Comparison of ENCODE assay signal across 8 mouse cellular contexts in the genomic region with DNA sequence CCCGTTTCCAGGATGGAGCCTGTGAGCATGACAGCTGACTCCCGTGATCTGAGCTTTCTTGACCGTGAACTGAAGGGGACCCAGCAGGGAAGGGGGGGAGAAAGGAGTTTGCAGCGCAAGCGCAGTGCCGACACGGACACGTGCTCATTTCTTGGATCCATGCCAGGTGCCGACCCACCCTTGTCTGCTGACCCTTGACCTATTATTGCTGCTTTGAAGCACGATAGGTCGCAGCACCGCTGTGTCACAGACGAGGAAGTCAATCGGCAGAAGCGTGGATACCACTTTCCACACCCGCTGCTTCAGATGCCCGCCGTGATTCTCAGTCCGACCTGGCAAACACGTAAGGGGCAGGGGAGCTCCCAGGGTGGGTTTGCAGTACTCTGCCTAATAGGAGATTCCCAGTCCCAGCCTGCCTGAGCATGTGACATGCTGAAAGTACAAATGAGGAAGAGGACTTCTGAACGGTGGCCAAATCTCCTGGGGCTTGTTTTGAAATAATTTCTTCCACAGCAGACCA. TPM values are rescaled to one million over a fixed set of nuclear protein-coding genes. Genes with fewer than 3 reads are reported as not detected.
DNase-seq lines count a peak whose midpoint lies in the region; ATAC-seq and TF ChIP-seq lines count a peak whose summit lies in the region.

No protein-coding gene starts in this region.

- H3K9ac ChIP-seq in heart, postnatal 0 days (replicated peaks; ENCODE audit: low read depth, low read length) = no peak overlapping the region
- H3K9ac ChIP-seq in liver, postnatal 0 days (replicated peaks) = no peak overlapping the region

- no peak for TF ChIP-seq EP300 in heart, postnatal 0 days (IDR thresholded peaks at IDR 0.05; ENCODE audit: low read depth)
- TF ChIP-seq EP300 in liver, postnatal 0 days (IDR thresholded peaks at IDR 0.05; ENCODE audit: low read depth) = no peak

- no peak overlapping the region for H3K27ac ChIP-seq in heart, postnatal 0 days (ENCODE audit: low read depth)
- peak overlapping the region; percentile 9; the same call in 1 of the 2 replicates for H3K27ac ChIP-seq in liver, postnatal 0 days (ENCODE audit: low read depth)

- DNase-seq in gastrocnemius, adult 18-20 months (ENCODE audit: low spot score) = peak; percentile 22
- no peak for DNase-seq in gastrocnemius, adult 8-10 months (ENCODE audit: low spot score in 2 of 2)
- peak; percentile 63 for DNase-seq in testis, postnatal 10 days (ENCODE audit: low spot score)
- DNase-seq in testis, postnatal 14 days (ENCODE audit: low spot score) = no peak
- DNase-seq in heart, postnatal 0 days (ENCODE audit: low spot score) = no peak
- no peak for DNase-seq in liver, postnatal 0 days
- DNase-seq in skeletal muscle tissue, adult 2 months (ENCODE audit: low read depth, low spot score) = peak; percentile 48
- DNase-seq in c-Kit-positive CD71-positive TER-119-positive erythroid progenitor cells, embryonic 14.5 days (ENCODE audit: low spot score) = no peak

- no peaks in the 10 kb centered on the region; the same call in 1 of the 2 replicates for H3K9me3 ChIP-seq in heart, postnatal 0 days (replicated peaks; ENCODE audit: control insufficient read depth, low read length)
- H3K9me3 ChIP-seq in liver, postnatal 0 days (ENCODE audit: low read length) = no peaks in the 10 kb centered on the region

- no peak for TF ChIP-seq CTCF in heart, postnatal 0 days (IDR thresholded peaks at IDR 0.05; ENCODE audit: low read depth)
- no peak for TF ChIP-seq CTCF in liver, postnatal 0 days (IDR thresholded peaks at IDR 0.05; ENCODE audit: low read depth)

- no peaks in the 10 kb centered on the region for H3K36me3 ChIP-seq in heart, postnatal 0 days (replicated peaks; ENCODE audit: control insufficient read depth, insufficient read depth, low read length)
- no peaks in the 10 kb centered on the region for H3K36me3 ChIP-seq in liver, postnatal 0 days (replicated peaks; ENCODE audit: insufficient read depth, low read length)

- H3K4me1 ChIP-seq in heart, postnatal 0 days (ENCODE audit: control insufficient read depth, insufficient read depth) = no peaks in the 10 kb centered on the region
- H3K4me1 ChIP-seq in liver, postnatal 0 days (ENCODE audit: insufficient read depth) = no peaks in the 10 kb centered on the region

- 54% methylated on average over 21 of the region's 21 CpGs for WGBS in heart, postnatal 0 days
- 58% methylated on average over 21 of the region's 21 CpGs for WGBS in liver, postnatal 0 days (ENCODE audit: insufficient replicate concordance)

- H3K4me2 ChIP-seq in heart, postnatal 0 days (ENCODE audit: low read depth, low read length) = no peak overlapping the region
- H3K4me2 ChIP-seq in liver, postnatal 0 days (ENCODE audit: low read depth, low read length) = no peak overlapping the region

- H3K4me3 ChIP-seq in heart, postnatal 0 days (ENCODE audit: low read depth, low read length) = no peak overlapping the region
- H3K4me3 ChIP-seq in liver, postnatal 0 days (ENCODE audit: low read depth, low read length) = no peak overlapping the region

- peak; percentile 30; the same call in 1 of the 2 replicates for ATAC-seq in heart, postnatal 0 days (ENCODE audit: insufficient read depth, low read depth)
- no peak for ATAC-seq in liver, postnatal 0 days

- H3K27me3 ChIP-seq in heart, postnatal 0 days (ENCODE audit: control insufficient read depth, insufficient read depth, low read length) = no peaks in the 10 kb centered on the region
- H3K27me3 ChIP-seq in liver, postnatal 0 days (ENCODE audit: insufficient read depth, low read length) = no peaks in the 10 kb centered on the region

RNA-seq across cellular contexts. Expression of gene Otulinl, which starts 15.9 kb away (rescaled TPM):
- total RNA-seq in gastrocnemius, adult 18-20 months (2021) = under 1 TPM; 0.91 to 0.93 TPM
- under 1 TPM; 0.22 to 0.59 (median 0.36) TPM for total RNA-seq in gastrocnemius, adult 8-10 months (2022)
- total RNA-seq in heart, postnatal 0 days (2014; rRNA removed; ENCODE audit: low replicate concordance) = 0.39 and 15.3 TPM in 2 replicates
- 2.3 and 3.2 TPM in 2 replicates for polyA plus RNA-seq in heart, postnatal 0 days (2015; fragmentation: Nextera tagmentation; extraction: Ambion mirVana)
- 12.3 and 13.7 TPM in 2 replicates for polyA plus RNA-seq in liver, postnatal 0 days (2015; fragmentation: Nextera tagmentation; extraction: Ambion mirVana)

RNA-seq across cellular contexts. Expression of gene Otulin, which starts 35.0 kb away (rescaled TPM):
- 10 to 100 TPM; 17.8 to 28.3 TPM for total RNA-seq in gastrocnemius, adult 18-20 months (2021)
- total RNA-seq in gastrocnemius, adult 8-10 months (2022) = 10 to 100 TPM; 17.6 to 22.3 (median 20.1) TPM
- total RNA-seq in heart, postnatal 0 days (2014; rRNA removed; ENCODE audit: low replicate concordance) = 32.3 and 36.1 TPM in 2 replicates
- 24.3 and 26.3 TPM in 2 replicates for polyA plus RNA-seq in heart, postnatal 0 days (2015; fragmentation: Nextera tagmentation; extraction: Ambion mirVana)
- 20.8 and 23.5 TPM in 2 replicates for polyA plus RNA-seq in liver, postnatal 0 days (2015; fragmentation: Nextera tagmentation; extraction: Ambion mirVana)

Comparison
In these comparisons a context has a peak if more than half of its experiments do, and no peak if none do; other contexts are left out.
1. DNase-seq: peak in gastrocnemius, adult 18-20 months (single experiment), testis, postnatal 10 days (single experiment) and skeletal muscle tissue, adult 2 months (single experiment); none in gastrocnemius, adult 8-10 months (0 of 2), testis, postnatal 14 days (single experiment), heart, postnatal 0 days (single experiment), liver, postnatal 0 days (single experiment) and c-Kit-positive CD71-positive TER-119-positive erythroid progenitor cells, embryonic 14.5 days (single experiment).